Mouse (Mus musculus): Measurements from ENCODE around the gene Mrps25.
A peak's percentile ranks its signal among the peaks of the same experiment; 100 is the strongest.

Gene Mrps25

GRCm38 (mm10) chr6:92183621-92184131 is at the start of gene Mrps25:
Gene Mrps25 (minus strand): TSS chr6:92184033.
- DNase-seq, result peak; percentile 92

GRCm38 (mm10) chr6:92231762-92232161 is 47.9 kb upstream of the Mrps25 start:
- DNase-seq, result no peak

GRCm38 (mm10) chr6:92231356-92231755 is 47.5 kb upstream of the Mrps25 start:
- DNase-seq, result no peak

GRCm38 (mm10) chr6:92229586-92229985 is 45.8 kb upstream of the Mrps25 start:
- no peak for DNase-seq

GRCm38 (mm10) chr6:92229103-92229502 is 45.3 kb upstream of the Mrps25 start:
- DNase-seq, result no peak

GRCm38 (mm10) chr6:92224981-92225380 is 41.1 kb upstream of the Mrps25 start:
- no peak for DNase-seq

- DNase-seq, result no peak
These were observed 38.2 kb upstream of the Mrps25 start for GRCm38 (mm10) chr6:92222021-92222420.

- DNase-seq, result no peak
These were observed 37.8 kb upstream of the Mrps25 start for GRCm38 (mm10) chr6:92221604-92222003.

GRCm38 (mm10) chr6:92219445-92219844 is 35.6 kb upstream of the Mrps25 start:
- DNase-seq, result peak; percentile 63

- peak; percentile 96 for DNase-seq
These were observed 31.1 kb upstream of the Mrps25 start, which contains the start of gene Rbsn for GRCm38 (mm10) chr6:92214773-92215449. Gene Rbsn (minus strand): TSS chr6:92214925.

GRCm38 (mm10) chr6:92214055-92214772 is 30.4 kb upstream of the Mrps25 start:
- no peak for DNase-seq

- no peak for DNase-seq
These were observed 15.6 kb upstream of the Mrps25 start for GRCm38 (mm10) chr6:92199414-92199813.

GRCm38 (mm10) chr6:92184178-92184577 is 345 bp upstream of the Mrps25 start:
- DNase-seq, result peak; percentile 34

GRCm38 (mm10) chr6:92176450-92176849 is 7.4 kb downstream of the Mrps25 start:
- DNase-seq, result no peak

GRCm38 (mm10) chr6:92162724-92163123 is 21.1 kb downstream of the Mrps25 start:
- no peak for DNase-seq

- no peak for DNase-seq
These were observed 25.0 kb downstream of the Mrps25 start for GRCm38 (mm10) chr6:92158801-92159200.

GRCm38 (mm10) chr6:92153774-92154173 is 30.1 kb downstream of the Mrps25 start:
- DNase-seq, result no peak

- DNase-seq, result no peak
These were observed 38.0 kb downstream of the Mrps25 start for GRCm38 (mm10) chr6:92145881-92146280.

- DNase-seq, result no peak
These were observed 47.5 kb downstream of the Mrps25 start for GRCm38 (mm10) chr6:92136356-92136755.

GRCm38 (mm10) chr6:92133617-92134016 is 50.2 kb downstream of the Mrps25 start:
- no peak for DNase-seq

GRCm38 (mm10) chr6:92132021-92132911 is 51.6 kb downstream of the Mrps25 start:
- DNase-seq, result no peak

- no peak for DNase-seq
These were observed 52.4 kb downstream of the Mrps25 start for GRCm38 (mm10) chr6:92131456-92131855.

GRCm38 (mm10) chr6:92126861-92127468 is 56.9 kb downstream of the Mrps25 start:
- no peak for DNase-seq
